Mouse (Mus musculus): ENCODE results near the gene Thoc6. TPM values are rescaled to one million over a fixed set of nuclear protein-coding genes. Genes with fewer than 3 reads are reported as not detected.
A peak's percentile ranks its signal among the peaks of the same experiment; 100 is the strongest.

The Thoc6 gene
- polyA plus RNA-seq, 1 experiment from 2014 or later: 37.8 TPM

GRCm38 (mm10) chr17:23675564-23676281 lies 2.0 kb upstream of the Thoc6 start:
- H3K36me3 ChIP-seq: no peaks in the 10 kb centered on the region
- peak overlapping the region; percentile 69 for H3K4me3 ChIP-seq (replicated peaks)
- WGBS: 15% methylated on average over 15 of the region's 15 CpGs
- peaks cover 16% of the 10 kb centered on the region for H3K27me3 ChIP-seq (replicated peaks)
- ATAC-seq (ENCODE audit: insufficient read depth, low FRiP score, low read depth): no peak
- H3K27ac ChIP-seq: peak overlapping the region; percentile 83
- no peaks in the 10 kb centered on the region for H3K9me3 ChIP-seq
- peaks cover 47% of the 10 kb centered on the region for H3K4me1 ChIP-seq
- H3K9ac ChIP-seq: no peak overlapping the region
- H3K4me2 ChIP-seq: peak overlapping the region; percentile 96

GRCm38 (mm10) chr17:23675127-23675526 lies 1.4 kb upstream of the Thoc6 start:
- Histone ChIP-seq H3K9ac (peak overlapping the region; percentile 9; the same call in 1 of the 2 replicates), H3K36me3 (peaks cover 2% of the 10 kb centered on the region; the same call in 1 of the 2 replicates), H3K4me2 (peak overlapping the region; percentile 96), H3K4me3 (replicated peaks) (peak overlapping the region; percentile 72), H3K4me1 (peaks cover 47% of the 10 kb centered on the region), H3K27me3 (replicated peaks) (peaks cover 10% of the 10 kb centered on the region), H3K27ac (peak overlapping the region; percentile 83), H3K9me3 (no peaks in the 10 kb centered on the region)
- ATAC-seq (ENCODE audit: insufficient read depth, low FRiP score, low read depth): no peak
- WGBS: 30% methylated on average over 5 of the region's 5 CpGs

- H3K36me3 ChIP-seq: peaks cover 7% of the 10 kb centered on the region; the same call in 1 of the 2 replicates
- peak overlapping the region; percentile 72 for H3K4me3 ChIP-seq (replicated peaks)
- peaks cover 7% of the 10 kb centered on the region for H3K27me3 ChIP-seq (replicated peaks)
- peak overlapping the region; percentile 96 for H3K4me2 ChIP-seq
- no peak for ATAC-seq (ENCODE audit: insufficient read depth, low FRiP score, low read depth)
- no peaks in the 10 kb centered on the region for H3K9me3 ChIP-seq
- H3K27ac ChIP-seq: peak overlapping the region; percentile 83
- peak overlapping the region; percentile 52 for H3K9ac ChIP-seq
- WGBS: 37% methylated on average over 9 of the region's 9 CpGs
- peaks cover 45% of the 10 kb centered on the region for H3K4me1 ChIP-seq
Observed at GRCm38 (mm10) chr17:23674271-23674952, 730 bp upstream of the Thoc6 start.

GRCm38 (mm10) chr17:23672761-23673160 lies 921 bp downstream of the Thoc6 start:
- no peak for ATAC-seq (ENCODE audit: insufficient read depth, low FRiP score, low read depth)
- peaks cover 40% of the 10 kb centered on the region for H3K4me1 ChIP-seq
- peak overlapping the region; percentile 96 for H3K4me2 ChIP-seq
- peak overlapping the region; percentile 72 for H3K4me3 ChIP-seq (replicated peaks)
- H3K27ac ChIP-seq: no peak overlapping the region
- no peaks in the 10 kb centered on the region for H3K9me3 ChIP-seq
- 62% methylated on average over 3 of the region's 3 CpGs for WGBS
- no peaks in the 10 kb centered on the region for H3K27me3 ChIP-seq (replicated peaks)
- H3K9ac ChIP-seq: no peak overlapping the region
- peaks cover 13% of the 10 kb centered on the region for H3K36me3 ChIP-seq

GRCm38 (mm10) chr17:23671519-23671918 lies 2.2 kb downstream of the Thoc6 start:
- 85% methylated on average over 3 of the region's 3 CpGs for WGBS
- Histone ChIP-seq H3K9ac (no peak overlapping the region), H3K4me3 (replicated peaks) (no peak overlapping the region), H3K4me2 (no peak overlapping the region), H3K4me1 (peaks cover 32% of the 10 kb centered on the region), H3K27me3 (replicated peaks) (no peaks in the 10 kb centered on the region), H3K36me3 (peaks cover 20% of the 10 kb centered on the region), H3K9me3 (no peaks in the 10 kb centered on the region), H3K27ac (no peak overlapping the region)
- ATAC-seq (ENCODE audit: insufficient read depth, low FRiP score, low read depth): no peak

- H3K36me3 ChIP-seq: peaks cover 20% of the 10 kb centered on the region
- no peak overlapping the region for H3K4me3 ChIP-seq (replicated peaks)
- no peaks in the 10 kb centered on the region for H3K27me3 ChIP-seq (replicated peaks)
- peaks cover 23% of the 10 kb centered on the region for H3K4me1 ChIP-seq
- H3K27ac ChIP-seq: no peak overlapping the region
- no peaks in the 10 kb centered on the region for H3K9me3 ChIP-seq
- ATAC-seq (ENCODE audit: insufficient read depth, low FRiP score, low read depth): no peak
- no peak overlapping the region for H3K4me2 ChIP-seq
- H3K9ac ChIP-seq: no peak overlapping the region
- 90% methylated on average over 7 of the region's 7 CpGs for WGBS
Observed at GRCm38 (mm10) chr17:23670516-23671074, 3.1 kb downstream of the Thoc6 start.

GRCm38 (mm10) chr17:23665511-23665910 lies 8.2 kb downstream of the Thoc6 start:
- H3K4me2 ChIP-seq: no peak overlapping the region
- 80% methylated on average over 14 of the region's 14 CpGs for WGBS
- H3K9ac ChIP-seq: no peak overlapping the region
- H3K27ac ChIP-seq: no peak overlapping the region
- no peak overlapping the region for H3K4me3 ChIP-seq (replicated peaks)
- H3K4me1 ChIP-seq: 0 out of 2 replicates have a peak, but pooled peaks cover 5% of the 10 kb centered on the region
- H3K27me3 ChIP-seq (replicated peaks): peaks cover 16% of the 10 kb centered on the region
- peaks cover 20% of the 10 kb centered on the region for H3K36me3 ChIP-seq
- no peaks in the 10 kb centered on the region for H3K9me3 ChIP-seq
- no peak for ATAC-seq (ENCODE audit: insufficient read depth, low FRiP score, low read depth)

GRCm38 (mm10) chr17:23664556-23665021 lies 9.1 kb downstream of the Thoc6 start:
- WGBS: 12% methylated on average over 5 of the region's 5 CpGs
- peak; percentile 14; the same call in 1 of the 2 replicates for ATAC-seq (ENCODE audit: insufficient read depth, low FRiP score, low read depth)

GRCm38 (mm10) chr17:23661526-23661925 lies 12.2 kb downstream of the Thoc6 start:
- peak overlapping the region; percentile 55 for H3K4me2 ChIP-seq

More at GRCm38 (mm10) chr17:23664556-23665021, 9.1 kb downstream of the Thoc6 start:
- Histone ChIP-seq H3K4me2 (no peak overlapping the region), H3K4me1 (0 out of 2 replicates have a peak, but pooled peaks cover 5% of the 10 kb centered on the region), H3K9ac (no peak overlapping the region), H3K27ac (no peak overlapping the region), H3K36me3 (peaks cover 13% of the 10 kb centered on the region), H3K4me3 (replicated peaks) (no peak overlapping the region), H3K27me3 (replicated peaks) (peaks cover 25% of the 10 kb centered on the region), H3K9me3 (no peaks in the 10 kb centered on the region)

GRCm38 (mm10) chr17:23660876-23661200 lies 12.8 kb downstream of the Thoc6 start:
- Histone ChIP-seq H3K4me1 (0 out of 2 replicates have a peak, but pooled peaks cover 5% of the 10 kb centered on the region), H3K9ac (no peak overlapping the region), H3K9me3 (no peaks in the 10 kb centered on the region), H3K4me3 (replicated peaks) (peak overlapping the region; percentile 37), H3K27ac (peak overlapping the region; percentile 60; the same call in 1 of the 2 replicates), H3K4me2 (peak overlapping the region; percentile 55), H3K27me3 (replicated peaks) (peaks cover 26% of the 10 kb centered on the region), H3K36me3 (no peaks in the 10 kb centered on the region)
- 4% methylated on average over 14 of the region's 14 CpGs for WGBS
- ATAC-seq (ENCODE audit: insufficient read depth, low FRiP score, low read depth): peak; percentile 63; the same call in 1 of the 2 replicates

More at GRCm38 (mm10) chr17:23661526-23661925, 12.2 kb downstream of the Thoc6 start:
- H3K27me3 ChIP-seq (replicated peaks): peaks cover 26% of the 10 kb centered on the region
- H3K4me1 ChIP-seq: 0 out of 2 replicates have a peak, but pooled peaks cover 5% of the 10 kb centered on the region
- no peak overlapping the region for H3K4me3 ChIP-seq (replicated peaks)
- WGBS: 2% methylated on average over 9 of the region's 9 CpGs
- H3K27ac ChIP-seq: no peak overlapping the region
- H3K36me3 ChIP-seq: no peaks in the 10 kb centered on the region
- H3K9ac ChIP-seq: no peak overlapping the region
- H3K9me3 ChIP-seq: no peaks in the 10 kb centered on the region
- no peak for ATAC-seq (ENCODE audit: insufficient read depth, low FRiP score, low read depth)

- Histone ChIP-seq H3K27ac (peak within 1 kb of the TSS; percentile 60; the same call in 1 of the 2 replicates), H3K27me3 (replicated peaks) (peaks cover 26% of the 10 kb centered on the region), H3K9ac (no peak within 1 kb of the TSS), H3K4me2 (peak within 1 kb of the TSS; percentile 55), H3K4me1 (0 out of 2 replicates have a peak, but pooled peaks cover 5% of the 10 kb centered on the region), H3K9me3 (no peaks in the 10 kb centered on the region), H3K4me3 (replicated peaks) (peak within 1 kb of the TSS; percentile 37), H3K36me3 (no peaks in the 10 kb centered on the region)
- 5% methylated on average over 27 of the region's 27 CpGs for WGBS
- ATAC-seq (ENCODE audit: insufficient read depth, low FRiP score, low read depth): peak; percentile 33; the same call in 1 of the 2 replicates
Observed at GRCm38 (mm10) chr17:23660117-23660875, 13.4 kb downstream of the Thoc6 start, which contains the start of gene Bicdl2. Gene Bicdl2 (plus strand): TSS chr17:23660506.

All from stomach, embryonic 15.5 days (tissue).